Mouse (Mus musculus) left cerebral cortex, postnatal 25 days (tissue): ENCODE data around the gene Men1. TPM values are rescaled to one million over a fixed set of nuclear protein-coding genes. Genes with fewer than 3 reads are reported as not detected.
A peak's percentile ranks its signal among the peaks of the same experiment; 100 is the strongest.
"Not testable (repeated sequence)": the region's sequence is repeated elsewhere in the genome, so short reads cannot be mapped to it uniquely, and the experiment has no call there.

Experiments used
- DNase-seq, 2 experiments: peaks; one replicate each; pipeline ENCODE4 v3.0.0; 2022; ENCODE audit warnings: low spot score in 2 of 2, mixed read lengths in 1 of 2
- intact Hi-C: fragments of 180-260 bp; cut with DNase I; formaldehyde crosslinking; loops from one replicate; pipeline ENCODE4 v1.15.1; 2025
- total RNA-seq, 2 experiments: library from RNA; stranded (reverse); gene quantifications; 2 replicates each; pipeline ENCODE4 v1.2.3; 2021

Gene Men1
- total RNA-seq, 2 experiments from 2014 or later = 69.7 to 70.0 TPM

DNA sequence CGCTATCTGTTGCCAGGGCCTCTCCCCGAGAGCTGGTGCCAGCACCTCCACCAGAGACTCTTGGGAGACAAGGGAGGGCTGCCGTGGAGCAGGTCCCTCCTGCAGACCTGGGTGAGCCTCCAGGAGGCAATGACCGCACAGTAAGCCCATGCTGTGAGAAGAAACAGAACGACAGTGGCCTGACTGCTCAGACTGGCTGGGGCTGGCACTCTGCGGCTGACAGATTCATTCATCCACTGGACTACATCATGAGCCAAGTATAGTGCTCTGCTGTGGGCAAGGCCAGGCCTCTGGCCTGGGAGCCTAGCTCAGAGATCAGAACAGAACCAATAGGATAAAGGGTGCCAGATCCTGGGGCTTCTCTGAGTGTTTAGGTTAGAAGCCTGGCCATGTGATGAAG lies 30.9 kb upstream of the Men1 start:
- intact Hi-C loops = no loop called here

DNA sequence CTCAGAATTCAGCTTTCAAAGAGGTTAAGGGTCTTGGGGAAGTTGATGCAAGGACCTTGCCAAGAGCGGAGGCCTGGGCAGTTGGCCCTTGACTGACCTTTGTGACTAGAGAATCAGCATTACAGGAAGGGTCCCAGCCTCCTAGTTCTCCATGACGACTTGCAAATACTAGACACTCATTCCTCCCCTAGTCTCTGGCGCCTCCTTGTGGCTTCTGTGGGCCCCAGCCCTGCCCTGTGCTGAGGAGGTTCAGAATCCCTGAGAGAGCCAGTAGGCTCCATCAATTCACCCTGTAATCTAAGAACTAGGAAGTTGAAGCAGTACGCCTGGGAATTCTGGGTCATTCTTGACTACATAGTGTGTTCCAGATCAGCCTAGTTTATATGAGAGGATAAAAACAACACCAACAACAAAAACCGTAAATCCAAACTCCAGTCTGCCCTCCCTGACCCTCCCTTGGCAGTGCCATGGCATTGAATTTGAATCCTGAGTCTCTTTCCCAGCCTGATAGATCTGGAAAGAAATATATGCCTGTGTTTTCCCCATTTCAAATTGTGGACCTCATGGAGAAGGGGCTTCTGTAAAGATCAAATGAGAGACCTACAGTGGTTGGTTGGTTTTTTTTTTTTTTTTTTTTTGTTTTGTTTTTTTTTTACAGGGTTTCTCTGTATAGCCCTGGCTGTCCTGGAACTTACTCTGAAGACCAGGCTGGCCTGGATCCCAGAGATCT lies 29.8 kb upstream of the Men1 start:
- intact Hi-C loops = loop anchor here (1.0 kb wide), 1 partner anchor 37 kb away; no protein-coding TSS in a partner anchor
- DNase-seq = peak; percentile 60 to 81

More for the DNA sequence above, 30.9 kb upstream of the Men1 start:
- DNase-seq = no peak

DNA sequence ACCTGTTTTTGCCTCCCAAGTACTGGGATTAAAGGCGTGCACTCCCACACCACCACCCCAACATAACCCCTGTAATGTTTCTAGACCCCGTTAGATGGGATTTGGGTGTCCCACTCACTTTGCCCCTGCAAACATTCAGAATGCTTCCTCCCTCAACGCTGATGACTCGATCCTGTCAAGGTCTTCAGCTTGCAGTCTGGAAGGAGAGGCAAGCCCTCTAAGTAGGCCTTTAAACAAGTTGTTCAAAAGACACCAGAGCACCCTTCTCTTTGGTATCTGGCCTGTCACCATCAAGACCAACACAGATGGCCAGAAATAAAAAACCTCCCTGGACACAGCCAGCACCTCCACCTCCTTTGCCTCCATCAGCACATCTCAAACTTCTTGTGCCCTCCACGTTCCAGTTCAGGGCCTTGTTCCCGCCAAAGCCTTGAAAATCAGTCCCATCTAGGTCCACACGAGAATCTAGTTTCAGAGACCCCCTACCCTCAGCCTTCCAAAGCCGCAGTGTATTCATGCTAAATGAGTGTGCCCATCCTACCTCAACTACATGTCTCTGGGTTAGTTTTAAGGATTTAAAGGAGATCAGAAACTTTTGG lies 29.2 kb upstream of the Men1 start:
- intact Hi-C loops = loop anchor here (1.0 kb wide), 1 partner anchor 37 kb away; no protein-coding TSS in a partner anchor
- DNase-seq = no peak

DNA sequence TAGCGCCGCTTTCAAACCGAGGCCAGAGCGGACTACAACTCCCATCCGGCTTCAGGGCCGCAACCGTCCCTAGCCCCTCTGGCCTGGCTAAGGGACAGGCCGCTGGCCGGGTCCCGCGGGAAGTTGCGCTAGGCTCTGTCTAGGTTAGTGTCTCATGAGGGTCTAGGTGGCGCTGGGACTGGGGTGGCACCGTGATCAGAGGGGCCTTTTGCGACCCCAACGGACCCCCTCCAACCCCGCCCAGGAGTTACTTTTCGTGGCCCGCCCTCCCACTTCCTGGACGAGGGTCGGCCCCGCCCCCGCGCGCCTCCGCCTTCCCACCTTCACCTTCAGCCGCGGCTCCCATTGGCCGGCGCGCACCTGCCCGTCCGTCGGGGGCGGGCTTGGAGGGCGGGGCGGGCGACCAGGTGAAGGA lies 28.6 kb upstream of the Men1 start, which contains the start of gene Cdc42bpg:
TSS of gene Cdc42bpg (plus strand) at position 320 of the 415 bp plus-strand sequence.
- no peak for DNase-seq
- intact Hi-C loops = no loop called here

DNA sequence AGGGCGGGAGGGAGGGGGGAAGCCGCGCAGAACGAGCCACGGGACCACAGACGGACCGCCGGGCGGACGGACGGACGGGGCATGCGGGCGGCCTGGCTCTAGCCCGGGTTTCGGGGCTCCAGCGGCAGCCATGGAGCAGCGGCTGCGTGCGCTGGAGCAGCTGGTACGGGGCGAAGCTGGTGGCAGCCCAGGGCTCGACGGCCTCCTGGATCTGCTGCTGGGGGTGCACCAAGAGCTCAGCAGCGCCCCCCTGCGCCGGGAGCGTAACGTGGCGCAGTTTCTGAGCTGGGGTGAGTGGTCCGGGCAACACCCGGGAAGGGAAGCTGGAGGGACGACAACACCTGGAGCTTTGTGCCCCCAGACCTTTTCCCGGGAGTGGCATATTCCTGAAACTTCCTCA lies 28.2 kb upstream of the Men1 start:
- peak in 1 of 2 experiments; percentile 18 for DNase-seq
- intact Hi-C loops = no loop called here

DNA sequence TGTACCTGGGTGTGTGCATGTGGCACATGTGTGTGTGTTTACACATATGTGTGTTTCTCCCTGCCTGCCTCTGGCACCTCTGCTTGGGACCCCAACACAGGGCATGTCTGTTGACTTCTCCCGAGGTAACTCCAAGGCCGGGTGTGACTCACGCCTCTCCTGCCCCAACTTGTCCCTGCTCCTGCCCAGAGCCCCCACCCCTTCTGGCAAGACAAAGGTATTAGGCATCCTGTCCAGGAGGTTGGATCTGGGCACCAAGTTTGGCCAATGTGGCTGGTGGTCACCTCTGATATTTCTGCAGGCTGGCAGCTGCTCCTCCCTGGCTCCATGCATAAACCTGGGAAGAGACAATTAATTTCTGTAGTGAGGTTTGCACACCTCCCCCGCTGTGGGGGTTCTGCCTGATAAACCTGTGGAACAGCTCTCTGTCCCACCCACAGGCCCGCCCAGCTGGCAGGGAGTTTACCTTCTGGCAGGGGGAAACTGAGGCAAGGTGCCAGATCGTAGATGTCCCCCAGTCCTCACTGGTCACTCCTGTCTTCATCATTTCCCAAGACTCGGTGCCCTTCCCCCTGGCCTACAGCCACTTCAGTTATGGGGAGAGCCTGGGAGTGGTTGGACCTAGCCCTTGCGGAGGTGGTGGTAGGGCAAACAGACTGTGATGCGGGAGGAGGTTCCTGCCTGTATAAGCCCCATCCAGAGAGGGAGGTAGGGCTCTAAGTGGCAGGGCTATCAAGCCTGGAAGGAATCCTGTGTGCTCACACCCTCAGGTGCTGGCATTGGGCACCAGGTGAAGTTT lies 26.8 kb upstream of the Men1 start:
- no peak for DNase-seq
- intact Hi-C loops = no loop called here

DNA sequence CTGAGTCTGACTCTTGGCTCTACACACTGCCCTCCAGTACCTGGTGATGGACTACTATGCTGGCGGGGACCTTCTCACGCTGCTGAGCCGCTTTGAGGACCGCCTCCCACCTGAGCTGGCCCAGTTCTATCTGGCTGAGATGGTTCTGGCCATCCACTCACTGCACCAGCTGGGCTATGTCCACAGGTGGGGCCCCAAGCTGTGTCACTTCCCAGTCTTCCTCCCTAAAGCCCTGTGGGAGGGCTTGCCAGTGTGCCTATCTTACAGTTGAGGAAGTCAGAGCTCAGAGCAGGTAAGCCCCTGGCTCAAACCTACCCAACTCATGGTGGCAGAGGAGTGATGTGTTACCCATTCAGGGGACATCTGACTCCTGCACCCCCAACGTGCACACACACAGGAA lies 24.6 kb upstream of the Men1 start:
- DNase-seq = no peak
- intact Hi-C loops = no loop called here

DNA sequence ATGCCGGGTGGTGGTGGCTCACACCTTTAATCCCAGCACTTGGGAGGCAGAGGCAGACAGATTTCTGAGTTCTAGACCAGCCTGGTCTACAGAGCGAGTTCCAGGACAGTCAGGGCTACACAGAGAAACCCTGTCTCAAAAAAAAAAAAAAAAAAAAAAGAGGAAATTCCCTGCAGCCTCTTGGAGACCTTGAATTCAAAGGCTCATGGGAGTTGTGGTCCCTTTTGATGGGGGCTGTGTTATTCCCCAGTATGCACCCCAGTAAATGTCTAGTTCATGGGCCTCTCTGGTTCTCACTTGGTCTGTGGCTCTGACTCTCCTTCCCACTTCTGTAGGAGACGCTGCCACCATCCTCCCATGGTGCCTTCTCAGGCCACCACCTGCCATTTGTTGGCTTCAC lies 23.0 kb upstream of the Men1 start:
- intact Hi-C loops, DNase-seq: not testable (repeated sequence)

DNA sequence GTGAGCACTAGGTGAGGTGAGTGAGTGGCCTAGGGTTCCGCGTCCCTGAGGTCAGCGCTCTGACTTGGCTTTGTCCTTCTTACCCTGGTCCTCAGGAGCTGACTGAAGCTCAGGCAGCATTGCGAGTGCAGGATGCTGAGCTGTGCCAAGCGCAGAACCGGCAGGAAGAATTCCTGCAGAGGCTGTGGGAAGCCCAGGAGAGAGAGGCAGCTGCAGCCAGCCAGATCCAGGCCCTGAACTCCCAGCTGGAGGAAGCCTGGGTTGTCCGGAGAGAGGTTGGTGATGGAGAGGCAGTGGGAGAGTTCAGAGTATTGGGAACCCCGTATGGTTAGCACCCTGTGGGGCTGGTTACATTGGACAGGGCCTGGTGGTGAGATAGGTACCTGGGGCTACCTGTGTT lies 21.0 kb upstream of the Men1 start:
- intact Hi-C loops = no loop called here

DNA sequence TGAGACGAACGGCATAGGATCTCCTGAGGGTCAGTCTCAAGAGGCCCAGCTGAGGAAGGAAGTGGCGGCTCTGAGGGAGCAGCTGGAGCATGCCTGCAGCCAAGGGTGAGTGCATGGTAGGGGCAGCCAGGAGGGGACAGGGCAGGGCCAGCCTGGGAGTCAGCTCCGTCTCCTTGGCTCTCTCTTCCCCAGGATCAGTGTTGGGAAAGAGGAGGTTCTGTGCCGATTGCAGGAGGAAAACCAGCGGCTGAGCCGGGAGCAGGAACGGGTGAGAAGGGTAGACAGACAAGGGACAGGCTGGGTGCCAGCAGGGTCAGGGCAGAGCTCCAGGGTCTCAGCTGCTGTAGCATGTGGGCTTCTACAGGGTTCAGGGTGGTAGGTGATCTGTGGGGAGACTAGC lies 20.3 kb upstream of the Men1 start:
- intact Hi-C loops = no loop called here
- DNase-seq = no peak

More for the DNA sequence above, 21.0 kb upstream of the Men1 start:
- DNase-seq = no peak

DNA sequence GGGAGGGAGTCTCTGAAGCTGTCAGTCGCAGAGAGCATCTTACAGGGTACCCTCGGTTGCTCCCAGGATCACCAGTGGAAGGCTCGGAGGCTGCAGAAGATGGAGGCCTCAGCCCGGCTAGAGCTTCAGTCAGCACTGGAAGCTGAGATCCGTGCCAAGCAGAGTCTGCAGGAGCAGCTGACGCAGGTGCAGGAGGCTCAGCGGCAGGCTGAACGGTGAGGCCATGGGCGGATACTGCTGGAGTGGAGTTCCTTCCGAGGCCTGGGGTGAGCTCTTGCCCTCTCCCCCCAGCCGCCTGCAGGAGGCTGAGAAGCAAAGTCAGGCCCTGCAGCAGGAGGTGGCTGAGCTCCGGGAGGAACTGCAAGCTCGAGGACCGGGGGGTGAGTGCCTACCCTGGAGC lies 19.2 kb upstream of the Men1 start:
- intact Hi-C loops = no loop called here

DNA sequence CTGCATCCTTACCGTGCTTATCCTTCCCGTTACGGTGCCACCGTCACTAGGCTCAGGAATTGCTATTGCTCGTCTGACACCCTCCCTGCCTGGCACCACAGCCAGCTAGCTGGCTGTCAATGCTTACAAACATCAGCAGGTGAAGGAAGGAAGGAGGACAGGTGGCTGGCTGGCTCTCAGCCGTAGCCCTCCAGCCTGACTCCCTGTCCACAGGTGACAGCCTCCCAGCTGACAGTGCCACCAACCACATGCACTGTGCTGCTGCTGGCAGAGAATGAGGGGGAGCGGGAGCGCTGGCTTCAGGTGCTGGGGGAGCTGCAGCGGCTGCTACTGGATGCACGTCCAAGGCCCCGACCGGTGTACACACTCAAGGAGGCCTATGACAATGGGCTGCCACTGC lies 16.6 kb upstream of the Men1 start:
- intact Hi-C loops = no loop called here
- no peak for DNase-seq

More for the DNA sequence above, 19.2 kb upstream of the Men1 start:
- no peak for DNase-seq

DNA sequence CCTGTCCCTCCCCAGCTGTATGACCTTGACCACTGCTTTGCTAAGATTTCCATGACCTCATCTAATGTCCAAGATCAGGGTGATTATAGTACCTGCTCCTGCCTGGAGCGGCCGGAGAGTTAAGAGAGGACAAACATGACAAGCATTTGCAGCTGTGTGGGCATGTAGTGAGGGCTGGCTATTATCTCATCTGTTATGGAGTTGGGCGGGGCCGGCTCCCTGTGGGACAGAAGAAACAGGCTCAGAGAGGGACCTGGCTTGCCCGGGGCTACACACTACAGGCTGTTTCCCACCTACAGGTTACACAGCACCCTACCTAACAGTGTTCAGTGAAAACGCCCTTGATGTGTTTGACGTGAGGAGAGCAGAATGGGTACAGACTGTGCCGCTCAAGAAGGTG lies 13.4 kb upstream of the Men1 start:
- intact Hi-C loops = no loop called here
- no peak for DNase-seq

DNA sequence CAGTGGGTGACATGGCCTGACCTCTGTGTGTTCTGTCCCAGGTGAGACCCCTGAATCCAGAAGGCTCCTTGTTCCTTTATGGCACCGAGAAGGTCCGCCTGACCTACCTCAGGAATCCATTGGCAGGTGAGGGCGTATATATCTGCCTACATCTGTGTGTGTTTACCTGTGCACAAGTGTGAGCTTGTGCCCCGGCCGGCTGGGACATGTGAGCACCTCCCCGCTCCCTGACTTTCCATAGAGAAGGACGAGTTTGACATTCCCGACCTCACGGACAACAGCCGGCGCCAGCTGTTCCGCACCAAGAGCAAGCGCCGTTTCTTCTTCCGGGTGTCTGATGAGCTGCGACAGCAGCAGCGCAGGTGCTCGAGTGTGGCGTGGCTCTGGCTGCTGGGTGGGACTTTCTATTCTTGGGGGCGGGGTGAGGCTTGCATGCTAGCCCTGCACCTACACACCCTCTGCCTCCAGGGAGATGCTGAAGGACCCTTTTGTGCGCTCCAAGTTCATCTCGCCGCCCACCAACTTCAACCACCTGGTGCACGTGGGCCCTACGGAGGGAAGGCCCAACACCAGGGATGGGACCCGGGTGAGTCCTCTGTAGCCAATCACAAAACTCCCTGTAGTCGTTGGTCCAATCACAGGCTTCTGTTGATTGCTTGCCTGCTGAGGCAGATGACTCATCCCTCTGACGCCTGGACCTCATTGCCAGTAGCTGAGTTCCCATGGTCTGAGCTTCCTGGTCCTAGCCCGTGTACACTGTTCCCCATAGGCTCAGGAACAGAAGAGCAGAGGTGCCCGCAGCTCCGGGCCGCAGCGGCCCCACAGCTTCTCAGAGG lies 12.8 kb upstream of the Men1 start:
- intact Hi-C loops = no loop called here
- DNase-seq = no peak

DNA sequence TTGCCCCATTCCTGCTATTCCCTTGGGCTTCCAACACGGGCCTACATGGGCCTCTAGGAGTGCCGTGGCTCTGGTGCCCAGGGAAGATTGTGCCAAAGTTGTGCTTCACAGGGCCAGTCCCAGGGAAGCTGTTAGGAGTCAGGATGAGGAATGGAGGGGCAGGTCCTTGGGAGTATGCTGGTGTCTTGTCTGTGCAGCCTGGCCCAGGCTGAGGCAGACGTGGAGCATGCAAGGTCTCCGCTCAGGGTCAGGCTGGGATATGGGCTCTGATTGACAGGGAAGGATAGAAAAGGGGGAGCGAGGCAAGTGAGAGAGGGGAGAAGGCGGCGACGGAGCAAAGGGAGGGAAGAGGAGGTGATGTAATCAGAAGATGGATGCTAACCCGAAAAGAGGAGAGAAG lies 10.0 kb upstream of the Men1 start:
- intact Hi-C loops = no loop called here
- DNase-seq = no peak

DNA sequence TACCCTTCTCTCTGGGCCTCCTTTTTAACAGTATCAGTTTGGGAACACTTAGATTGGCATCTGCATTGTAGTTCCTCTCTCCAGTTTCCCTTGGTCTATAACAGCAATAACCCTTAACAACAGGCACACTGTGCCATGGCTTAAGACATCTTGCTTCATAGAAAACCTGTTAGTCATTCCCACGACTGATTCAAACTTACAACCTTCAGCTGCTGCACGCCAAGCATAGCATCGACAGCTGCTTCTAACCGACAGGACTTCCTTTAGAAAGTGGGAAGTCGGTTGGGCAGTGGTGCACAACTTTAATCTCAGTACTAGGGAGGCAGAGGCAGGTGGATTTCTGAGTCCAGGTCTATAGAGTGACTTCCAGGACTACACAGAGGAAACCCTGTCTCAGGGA lies 3.6 kb upstream of the Men1 start:
- intact Hi-C loops = loop anchor here (1.0 to 5.0 kb wide), 2 partner anchors 63 to 189 kb away; partner anchors contain the start of genes Arl2 and Batf2
- DNase-seq = no peak

DNA sequence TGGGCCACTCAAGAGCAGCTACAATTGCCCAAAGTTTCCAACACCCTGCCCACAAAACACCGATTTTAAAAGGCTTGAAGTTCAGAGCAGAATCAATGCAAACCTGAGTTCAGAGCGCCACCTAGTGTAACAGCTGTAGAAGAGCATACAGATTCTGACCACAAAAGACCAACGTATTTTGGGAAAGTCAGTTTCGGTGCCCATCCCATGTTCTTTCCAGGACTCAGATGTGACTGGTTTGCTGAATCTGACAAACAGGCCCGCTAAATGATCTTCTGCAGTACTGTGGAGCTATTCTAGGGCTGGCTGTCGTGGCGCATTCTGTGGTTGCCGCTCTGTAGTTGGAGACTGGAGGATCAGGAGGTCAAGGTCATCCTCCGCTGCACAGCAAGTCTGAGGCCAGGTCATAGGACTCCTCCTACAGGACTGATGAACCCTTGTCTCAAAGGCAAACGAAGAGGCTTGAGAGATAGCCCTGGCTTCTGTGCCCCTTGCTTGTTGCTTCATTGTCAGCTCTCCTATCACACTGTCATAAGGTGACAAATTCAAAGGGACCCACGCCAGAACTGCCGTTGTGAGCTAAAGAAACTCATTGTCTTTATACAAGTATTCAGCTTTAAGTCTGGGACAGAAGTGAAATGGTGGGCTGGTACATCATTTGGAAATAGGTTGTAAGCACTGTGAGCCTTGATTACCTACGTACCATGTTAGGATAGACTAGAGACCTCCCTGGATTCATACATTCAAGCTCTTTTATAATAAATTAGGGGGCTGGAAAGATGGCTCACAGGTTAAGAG lies 2.9 kb upstream of the Men1 start:
- DNase-seq = peak; percentile 34 to 50
- intact Hi-C loops = loop anchor here (1.0 to 5.0 kb wide), 2 partner anchors 64 to 190 kb away; partner anchors contain the start of genes Arl2 and Batf2

DNA sequence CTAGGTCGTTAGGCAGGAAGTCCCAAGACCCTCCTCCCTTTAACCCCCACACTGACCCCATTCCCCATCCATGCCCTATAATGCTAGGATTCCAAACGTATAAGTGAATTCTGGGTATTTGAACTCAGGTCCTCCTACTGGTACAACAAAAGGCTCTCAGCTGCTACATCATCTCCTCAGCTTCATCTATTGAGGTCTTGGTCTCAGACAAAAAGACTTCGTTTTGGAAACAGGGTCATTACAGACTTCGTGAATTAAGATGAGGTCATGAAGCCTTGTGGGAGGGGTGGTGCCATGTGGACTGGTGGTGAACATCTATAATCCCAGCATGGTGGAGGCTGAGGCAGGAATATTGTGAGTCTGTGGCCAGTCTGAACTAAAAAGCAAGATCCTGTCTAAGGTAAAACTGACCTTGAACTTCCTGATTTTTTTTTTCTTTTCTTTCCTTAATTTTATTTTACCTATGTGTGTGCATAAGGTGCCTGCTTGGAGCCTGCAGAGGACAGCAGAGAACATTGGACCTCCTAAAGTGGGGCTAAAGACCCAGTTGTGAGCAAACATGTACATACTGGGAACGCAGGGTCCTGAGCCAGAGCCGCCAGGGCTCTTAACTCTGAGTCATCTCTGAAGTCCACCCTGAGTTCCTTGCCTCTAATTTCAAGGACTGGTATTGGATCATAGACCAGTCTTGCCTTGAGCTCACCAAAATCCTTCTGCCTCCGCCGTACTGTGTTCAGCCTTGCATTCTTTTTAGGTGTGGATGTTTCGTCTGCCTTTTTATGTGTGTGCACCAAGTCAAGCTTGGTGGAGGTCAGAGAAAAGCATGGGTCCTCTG lies 801 bp upstream of the Men1 start:
- DNase-seq = no peak
- intact Hi-C loops = loop anchor here (2.0 to 5.0 kb wide), 2 partner anchors 29 to 192 kb away; partner anchors contain the start of genes Arl2, Batf2 and Sf1
